Comparison of ENCODE assay signal across 26 mouse cellular contexts in genomic region chr6:122384886-122385285, GRCm38 (mm10). TPM values are rescaled to one million over a fixed set of nuclear protein-coding genes. Genes with fewer than 3 reads are reported as not detected.
A peak's percentile ranks its signal among the peaks of the same experiment; 100 is the strongest.
DNase-seq lines count a peak whose midpoint lies in the region; ATAC-seq lines count a peak whose summit lies in the region.
"Had no signal": no experiment of that assay in that cellular context is flagged by ENCODE, and none has a peak within 500 bp of the region (broad histone marks: within the 10 kb centered on the region; RNA-seq: fewer than 3 reads in every experiment).

No protein-coding gene starts in this region.

- 93% methylated on average over 13 of the region's 13 CpGs for whole genome bisulfite sequencing in forebrain, embryonic 11.5 days
- WGBS in forebrain, embryonic 14.5 days, result 92% methylated on average over 13 of the region's 13 CpGs
- WGBS in midbrain, embryonic 11.5 days, result 93% methylated on average over 13 of the region's 13 CpGs
- WGBS in midbrain, embryonic 16.5 days, result 92% methylated on average over 13 of the region's 13 CpGs

- no peaks in the 10 kb centered on the region for H3K9me3 ChIP-seq in forebrain, embryonic 11.5 days (ENCODE audit: control insufficient read depth, low read length)
- no peaks in the 10 kb centered on the region for H3K9me3 ChIP-seq in forebrain, embryonic 14.5 days (replicated peaks; ENCODE audit: control insufficient read depth, low read length)
- H3K9me3 ChIP-seq in midbrain, embryonic 11.5 days (ENCODE audit: control insufficient read depth, low read length), result no peaks in the 10 kb centered on the region
- H3K9me3 ChIP-seq in midbrain, embryonic 16.5 days (replicated peaks; ENCODE audit: control insufficient read depth, low read length, poor library complexity, severe bottlenecking), result no peaks in the 10 kb centered on the region
- H3K9me3 ChIP-seq: embryonic facial prominence, embryonic 13.5 days; embryonic facial prominence, embryonic 15.5 days; forebrain, embryonic 10.5 days; forebrain, embryonic 13.5 days; G1E had no signal

- H3K36me3 ChIP-seq in forebrain, embryonic 11.5 days (ENCODE audit: control insufficient read depth, insufficient read depth, low read length), result no peaks in the 10 kb centered on the region
- no peaks in the 10 kb centered on the region for H3K36me3 ChIP-seq in forebrain, embryonic 14.5 days (ENCODE audit: control insufficient read depth, insufficient read depth, low read length)
- H3K36me3 ChIP-seq in midbrain, embryonic 11.5 days (ENCODE audit: control insufficient read depth, insufficient read depth, low read length), result no peaks in the 10 kb centered on the region
- no peaks in the 10 kb centered on the region for H3K36me3 ChIP-seq in midbrain, embryonic 16.5 days (ENCODE audit: control insufficient read depth, insufficient read depth, low read length)
- H3K36me3 ChIP-seq: embryonic facial prominence, embryonic 13.5 days; embryonic facial prominence, embryonic 15.5 days; forebrain, embryonic 10.5 days had no signal

- H3K4me1 ChIP-seq in forebrain, embryonic 11.5 days (replicated peaks; ENCODE audit: control insufficient read depth, insufficient read depth, low read length), result no peaks in the 10 kb centered on the region
- H3K4me1 ChIP-seq in forebrain, embryonic 14.5 days (ENCODE audit: control insufficient read depth, insufficient read depth, low read length), result no peaks in the 10 kb centered on the region
- H3K4me1 ChIP-seq in midbrain, embryonic 11.5 days (ENCODE audit: control insufficient read depth, insufficient read depth, low read length), result no peaks in the 10 kb centered on the region
- H3K4me1 ChIP-seq in midbrain, embryonic 16.5 days (ENCODE audit: control insufficient read depth, insufficient read depth, low read length), result no peaks in the 10 kb centered on the region
- H3K4me1 ChIP-seq: embryonic facial prominence, embryonic 15.5 days; forebrain, embryonic 10.5 days; forebrain, embryonic 13.5 days had no signal

- no peaks in the 10 kb centered on the region for H3K27me3 ChIP-seq in forebrain, embryonic 11.5 days (ENCODE audit: control insufficient read depth, insufficient read depth, low read length)
- H3K27me3 ChIP-seq in forebrain, embryonic 14.5 days (replicated peaks; ENCODE audit: control insufficient read depth, insufficient read depth, low read length), result no peaks in the 10 kb centered on the region
- no peaks in the 10 kb centered on the region for H3K27me3 ChIP-seq in midbrain, embryonic 11.5 days (ENCODE audit: control insufficient read depth, insufficient read depth, low read length)
- H3K27me3 ChIP-seq in midbrain, embryonic 16.5 days (ENCODE audit: control insufficient read depth, insufficient read depth, low read depth, low read length), result no peaks in the 10 kb centered on the region
- H3K27me3 ChIP-seq: CH12.LX; embryonic facial prominence, embryonic 13.5 days; embryonic facial prominence, embryonic 15.5 days; forebrain, embryonic 13.5 days had no signal

- H3K9ac ChIP-seq in forebrain, embryonic 11.5 days (ENCODE audit: low read length), result no peak overlapping the region
- no peak overlapping the region for H3K9ac ChIP-seq in forebrain, embryonic 14.5 days (ENCODE audit: low read length)
- no peak overlapping the region for H3K9ac ChIP-seq in midbrain, embryonic 11.5 days (ENCODE audit: low read length)
- H3K9ac ChIP-seq in midbrain, embryonic 16.5 days (ENCODE audit: low read depth, low read length), result no peak overlapping the region
- H3K9ac ChIP-seq: embryonic facial prominence, embryonic 13.5 days; embryonic facial prominence, embryonic 15.5 days; forebrain, embryonic 13.5 days had no signal

- no peak overlapping the region for H3K4me2 ChIP-seq in forebrain, embryonic 11.5 days (ENCODE audit: low read depth, low read length, severe bottlenecking)
- H3K4me2 ChIP-seq in forebrain, embryonic 14.5 days (ENCODE audit: low read length), result no peak overlapping the region
- no peak overlapping the region for H3K4me2 ChIP-seq in midbrain, embryonic 11.5 days
- no peak overlapping the region for H3K4me2 ChIP-seq in midbrain, embryonic 16.5 days (ENCODE audit: low read length)
- H3K4me2 ChIP-seq: embryonic facial prominence, embryonic 13.5 days; embryonic facial prominence, embryonic 15.5 days; forebrain, embryonic 13.5 days had no signal

- H3K4me3 ChIP-seq in forebrain, embryonic 11.5 days (ENCODE audit: low read depth, low read length), result no peak overlapping the region
- no peak overlapping the region for H3K4me3 ChIP-seq in forebrain, embryonic 14.5 days (ENCODE audit: low read depth, low read length)
- H3K4me3 ChIP-seq in midbrain, embryonic 11.5 days (ENCODE audit: low read depth, low read length), result no peak overlapping the region
- H3K4me3 ChIP-seq in midbrain, embryonic 16.5 days (ENCODE audit: low read depth, low read length), result no peak overlapping the region
- H3K4me3 ChIP-seq: embryonic facial prominence, embryonic 13.5 days; embryonic facial prominence, embryonic 15.5 days; erythroblast, embryonic 14.5 days; forebrain, embryonic 10.5 days; forebrain, embryonic 13.5 days had no signal

- peak; percentile 25 for DNase-seq in forebrain, embryonic 11.5 days (ENCODE audit: low spot score)
- DNase-seq in forebrain, embryonic 14.5 days (ENCODE audit: low spot score), result no peak
- DNase-seq in midbrain, embryonic 11.5 days (ENCODE audit: low spot score, missing footprints), result peak; percentile 57
- DNase-seq in layer of hippocampus, postnatal 25 days (ENCODE audit: extremely low spot score in 1 of 2, low spot score in 1 of 2), result no peak
- DNase-seq: adrenal gland, adult 2 months; adrenal gland, postnatal 10 days; adrenal gland, postnatal 25 days; B cell, adult 2 months; cerebellum, adult 11 months; cerebellum, adult 18-20 months; cerebellum, adult 8-10 months; cerebellum, adult 9-11 months; cerebellum, postnatal 14 days; cerebellum, postnatal 36 days; embryo, embryonic 11 days had no signal

- no peak overlapping the region for H3K27ac ChIP-seq in forebrain, embryonic 11.5 days (ENCODE audit: low read depth, low read length)
- no peak overlapping the region for H3K27ac ChIP-seq in forebrain, embryonic 14.5 days (ENCODE audit: low read depth, low read length)
- H3K27ac ChIP-seq in midbrain, embryonic 11.5 days (ENCODE audit: low read depth, low read length), result no peak overlapping the region
- H3K27ac ChIP-seq in midbrain, embryonic 16.5 days (ENCODE audit: low read length), result no peak overlapping the region
- H3K27ac ChIP-seq: embryonic facial prominence, embryonic 13.5 days; embryonic facial prominence, embryonic 15.5 days; forebrain, embryonic 10.5 days; forebrain, embryonic 13.5 days had no signal

- no peak for ATAC-seq in forebrain, embryonic 11.5 days (replicated peaks; ENCODE audit: low FRiP score)
- no peak for ATAC-seq in forebrain, embryonic 14.5 days
- ATAC-seq in midbrain, embryonic 11.5 days (ENCODE audit: low FRiP score), result no peak
- ATAC-seq in midbrain, embryonic 16.5 days, result no peak
- ATAC-seq: CD4-positive, CD25-positive, alpha-beta regulatory T cell, adult 4 months; forebrain, embryonic 13.5 days; forebrain, embryonic 16.5 days; Patski had no signal

RNA-seq across cellular contexts. Expression of gene Phc1, which starts 44.5 kb away (rescaled TPM):
- polyA plus RNA-seq in forebrain, embryonic 11.5 days (2014; fragmentation: Nextera tagmentation; extraction: Ambion mirVana), result 41.1 and 46.0 TPM in 2 replicates
- polyA plus RNA-seq in forebrain, embryonic 14.5 days (2014; fragmentation: Nextera tagmentation; extraction: Ambion mirVana), result 30.6 and 34.0 TPM in 2 replicates
- polyA plus RNA-seq in midbrain, embryonic 11.5 days (2014; fragmentation: Nextera tagmentation; extraction: Ambion mirVana), result 30.7 and 34.7 TPM in 2 replicates
- 32.2 and 34.2 TPM in 2 replicates for polyA plus RNA-seq in midbrain, embryonic 16.5 days (2015; fragmentation: Nextera tagmentation; extraction: Ambion mirVana)
- total RNA-seq in layer of hippocampus, postnatal 25 days (2021), result 10 to 100 TPM; 58.4 to 68.5 TPM

Comparison
In these comparisons a context has a peak if more than half of its experiments do, and no peak if none do; other contexts are left out.
1. DNase-seq: peak in forebrain, embryonic 11.5 days (single experiment) and midbrain, embryonic 11.5 days (single experiment); none in forebrain, embryonic 14.5 days (single experiment) and layer of hippocampus, postnatal 25 days (0 of 2).